Mouse (Mus musculus): ENCODE measurements at regions not wholly inside any gene's neighbourhood (a gene's known extent, or its start where the extent isn't known, plus 50 kb on each side); places are given as distances from the start of the nearest gene placed in this dataset.

DNA sequence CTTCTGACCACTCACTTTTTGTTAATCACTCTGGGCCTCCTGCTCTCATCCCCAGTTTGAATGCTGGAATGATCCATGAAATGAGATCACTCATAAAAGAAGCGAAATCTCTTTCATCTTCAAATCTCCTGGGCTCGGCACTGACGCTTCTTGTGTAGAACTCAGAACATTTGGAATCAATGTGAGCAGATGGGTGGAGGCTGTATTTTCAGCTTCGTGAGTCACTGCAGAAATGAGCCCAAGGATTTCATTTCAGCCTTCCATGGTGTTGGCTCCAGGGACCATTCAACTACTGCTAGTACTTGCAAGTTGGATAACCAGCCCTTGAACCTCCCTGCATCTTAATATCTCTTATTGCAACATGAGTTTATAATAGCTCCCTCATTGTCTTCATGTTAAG is 1258.5 kb upstream of the Lrrc6 start:
- no peaks in the 10 kb centered on the region for H3K4me1 ChIP-seq (ENCODE audit: insufficient read depth, low read length)
- no peaks in the 10 kb centered on the region for H3K36me3 ChIP-seq (ENCODE audit: insufficient read depth, low read length)
- no peak for ATAC-seq (ENCODE audit: low FRiP score)
- no peak for TF ChIP-seq CTCF (IDR thresholded peaks at IDR 0.05)
- 41% methylated on average over 4 of the region's 4 CpGs for WGBS
- no peak for DNase-seq (ENCODE audit: low spot score)
- H3K27ac ChIP-seq (ENCODE audit: low read depth, low read length): no peak overlapping the region
- no peaks in the 10 kb centered on the region for H3K9me3 ChIP-seq (ENCODE audit: low read length)
- no peak overlapping the region for H3K4me3 ChIP-seq (ENCODE audit: low read depth, low read length)
- H3K4me2 ChIP-seq (ENCODE audit: low read depth, low read length, poor library complexity, severe bottlenecking): no peak overlapping the region
- H3K27me3 ChIP-seq (ENCODE audit: insufficient read depth, low read length): no peaks in the 10 kb centered on the region
- H3K9ac ChIP-seq (replicated peaks; ENCODE audit: low read length, poor library complexity, severe bottlenecking): no peak overlapping the region

- Histone ChIP-seq H3K4me1 (ENCODE audit: insufficient read depth, low read length) (no peaks in the 10 kb centered on the region), H3K36me3 (ENCODE audit: insufficient read depth, low read length) (no peaks in the 10 kb centered on the region), H3K9ac (replicated peaks; ENCODE audit: low read length, poor library complexity, severe bottlenecking) (no peak overlapping the region), H3K4me3 (ENCODE audit: low read depth, low read length) (no peak overlapping the region), H3K9me3 (ENCODE audit: low read length) (no peaks in the 10 kb centered on the region), H3K4me2 (ENCODE audit: low read depth, low read length, poor library complexity, severe bottlenecking) (no peak overlapping the region), H3K27me3 (ENCODE audit: insufficient read depth, low read length) (no peaks in the 10 kb centered on the region), H3K27ac (ENCODE audit: low read depth, low read length) (no peak overlapping the region)
- no peak for DNase-seq (ENCODE audit: low spot score)
- TF ChIP-seq CTCF (IDR thresholded peaks at IDR 0.05): no peak
- ATAC-seq (ENCODE audit: low FRiP score): no peak
These were observed 1249.9 kb upstream of the Lrrc6 start for GRCm38 (mm10) chr15:67750582-67750981.

- Histone ChIP-seq H3K36me3 (ENCODE audit: insufficient read depth, low read length) (no peaks in the 10 kb centered on the region), H3K9me3 (ENCODE audit: low read length) (no peaks in the 10 kb centered on the region), H3K27me3 (ENCODE audit: insufficient read depth, low read length) (no peaks in the 10 kb centered on the region), H3K9ac (replicated peaks; ENCODE audit: low read length, poor library complexity, severe bottlenecking) (no peak overlapping the region), H3K27ac (ENCODE audit: low read depth, low read length) (no peak overlapping the region), H3K4me1 (ENCODE audit: insufficient read depth, low read length) (no peaks in the 10 kb centered on the region), H3K4me2 (ENCODE audit: low read depth, low read length, poor library complexity, severe bottlenecking) (no peak overlapping the region), H3K4me3 (ENCODE audit: low read depth, low read length) (no peak overlapping the region)
- ATAC-seq (ENCODE audit: low FRiP score) (no peak), DNase-seq (ENCODE audit: low spot score) (no peak)
- 68% methylated on average over 2 of the region's 2 CpGs for WGBS
- no peak for TF ChIP-seq CTCF (IDR thresholded peaks at IDR 0.05)
These were observed 1242.6 kb upstream of the Lrrc6 start for GRCm38 (mm10) chr15:67743332-67743731.

DNA sequence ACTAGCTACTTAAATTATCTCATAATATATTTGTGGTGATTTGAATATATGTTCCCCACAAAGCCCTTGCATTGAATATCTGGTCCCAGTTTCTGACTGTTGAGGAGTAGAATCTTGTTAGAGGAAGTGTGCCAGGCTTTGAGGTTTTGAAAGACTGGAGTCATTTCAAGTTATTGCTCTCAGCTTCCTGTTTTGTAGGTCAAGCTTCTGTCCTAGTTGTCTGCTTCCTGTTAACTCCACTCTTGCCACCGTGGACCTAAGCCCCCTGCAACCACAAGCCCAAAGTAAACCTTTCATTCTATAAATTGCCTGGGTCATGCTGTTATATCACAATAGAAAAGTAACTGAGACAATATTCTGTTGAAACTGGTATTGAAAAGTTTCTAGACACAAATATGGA is 1232.3 kb upstream of the Lrrc6 start:
- Histone ChIP-seq H3K27ac (ENCODE audit: low read depth, low read length) (no peak overlapping the region), H3K4me3 (ENCODE audit: low read depth, low read length) (no peak overlapping the region), H3K36me3 (ENCODE audit: insufficient read depth, low read length) (no peaks in the 10 kb centered on the region), H3K4me2 (ENCODE audit: low read depth, low read length, poor library complexity, severe bottlenecking) (no peak overlapping the region), H3K27me3 (ENCODE audit: insufficient read depth, low read length) (no peaks in the 10 kb centered on the region), H3K9ac (replicated peaks; ENCODE audit: low read length, poor library complexity, severe bottlenecking) (no peak overlapping the region), H3K9me3 (ENCODE audit: low read length) (no peaks in the 10 kb centered on the region), H3K4me1 (ENCODE audit: insufficient read depth, low read length) (no peaks in the 10 kb centered on the region)
- DNase-seq (ENCODE audit: low spot score): no peak
- no peak for ATAC-seq (ENCODE audit: low FRiP score)
- no peak for TF ChIP-seq CTCF (IDR thresholded peaks at IDR 0.05)
- WGBS: 88% methylated on average over 1 of the region's 1 CpGs

GRCm38 (mm10) chr15:67729492-67729891 is 1228.8 kb upstream of the Lrrc6 start:
- Histone ChIP-seq H3K4me2 (ENCODE audit: low read depth, low read length, poor library complexity, severe bottlenecking) (no peak overlapping the region), H3K27me3 (ENCODE audit: insufficient read depth, low read length) (no peaks in the 10 kb centered on the region), H3K36me3 (ENCODE audit: insufficient read depth, low read length) (no peaks in the 10 kb centered on the region), H3K9me3 (ENCODE audit: low read length) (no peaks in the 10 kb centered on the region), H3K9ac (replicated peaks; ENCODE audit: low read length, poor library complexity, severe bottlenecking) (no peak overlapping the region), H3K27ac (ENCODE audit: low read depth, low read length) (no peak overlapping the region), H3K4me1 (ENCODE audit: insufficient read depth, low read length) (no peaks in the 10 kb centered on the region), H3K4me3 (ENCODE audit: low read depth, low read length) (no peak overlapping the region)
- no peak for TF ChIP-seq CTCF (IDR thresholded peaks at IDR 0.05)
- no peak for ATAC-seq (ENCODE audit: low FRiP score)
- no peak for DNase-seq (ENCODE audit: low spot score)
- 55% methylated on average over 8 of the region's 8 CpGs for WGBS

- no peaks in the 10 kb centered on the region for H3K9me3 ChIP-seq (ENCODE audit: low read length)
- DNase-seq (ENCODE audit: low spot score): no peak
- H3K27ac ChIP-seq (ENCODE audit: low read depth, low read length): no peak overlapping the region
- no peak overlapping the region for H3K4me2 ChIP-seq (ENCODE audit: low read depth, low read length, poor library complexity, severe bottlenecking)
- no peak for TF ChIP-seq CTCF (IDR thresholded peaks at IDR 0.05)
- no peaks in the 10 kb centered on the region for H3K36me3 ChIP-seq (ENCODE audit: insufficient read depth, low read length)
- H3K4me1 ChIP-seq (ENCODE audit: insufficient read depth, low read length): no peaks in the 10 kb centered on the region
- no peak overlapping the region for H3K9ac ChIP-seq (replicated peaks; ENCODE audit: low read length, poor library complexity, severe bottlenecking)
- WGBS: 85% methylated on average over 5 of the region's 5 CpGs
- no peaks in the 10 kb centered on the region for H3K27me3 ChIP-seq (ENCODE audit: insufficient read depth, low read length)
- ATAC-seq (ENCODE audit: low FRiP score): no peak
- no peak overlapping the region for H3K4me3 ChIP-seq (ENCODE audit: low read depth, low read length)
These were observed 1224.5 kb upstream of the Lrrc6 start for GRCm38 (mm10) chr15:67725239-67725638.

GRCm38 (mm10) chr15:67714203-67714602 is 1213.5 kb upstream of the Lrrc6 start:
- Histone ChIP-seq H3K36me3 (ENCODE audit: insufficient read depth, low read length) (no peaks in the 10 kb centered on the region), H3K27me3 (ENCODE audit: insufficient read depth, low read length) (no peaks in the 10 kb centered on the region), H3K27ac (ENCODE audit: low read depth, low read length) (no peak overlapping the region), H3K4me3 (ENCODE audit: low read depth, low read length) (no peak overlapping the region), H3K4me1 (ENCODE audit: insufficient read depth, low read length) (no peaks in the 10 kb centered on the region), H3K9ac (replicated peaks; ENCODE audit: low read length, poor library complexity, severe bottlenecking) (no peak overlapping the region), H3K4me2 (ENCODE audit: low read depth, low read length, poor library complexity, severe bottlenecking) (no peak overlapping the region), H3K9me3 (ENCODE audit: low read length) (no peaks in the 10 kb centered on the region)
- DNase-seq (ENCODE audit: low spot score) (no peak), ATAC-seq (ENCODE audit: low FRiP score) (no peak)
- 66% methylated on average over 3 of the region's 3 CpGs for WGBS
- no peak for TF ChIP-seq CTCF (IDR thresholded peaks at IDR 0.05)

All from midbrain, postnatal 0 days (tissue).